Mouse (Mus musculus) MEL (cell line): ENCODE data around the gene Mmrn1. TPM values are rescaled to one million over a fixed set of nuclear protein-coding genes. Genes with fewer than 3 reads are reported as not detected.

Experiments
- DNase-seq: peaks from one replicate; pipeline ENCODE4 v3.0.0; 2011; ENCODE audit warnings: low read depth, low spot score
- H3K27ac ChIP-seq: 2 replicates; pipeline ENCODE4 v1.5.1; 2012; ENCODE audit warnings: low read depth, mild to moderate bottlenecking, control low read depth, low read length, moderate library complexity; ENCODE audit not compliant: control insufficient read depth
- H3K27me3 ChIP-seq, 2 experiments: fragments of 150-350 bp in 1 of 2; sonication (generic) in 1 of 2; 2 replicates each; pipeline ENCODE4 v1.6.1; 2012; ENCODE audit warnings: low read length in 2 of 2, mild to moderate bottlenecking in 2 of 2, improper control_type of control experiment in 1 of 2, moderate library complexity in 1 of 2; ENCODE audit not compliant: insufficient read depth in 2 of 2, control insufficient read depth in 1 of 2
- H3K36me3 ChIP-seq, 2 experiments: 2 replicates each; pipeline ENCODE4 v1.6.1; 2012 to 2014; ENCODE audit warnings: low read length in 2 of 2, improper control_type of control experiment in 1 of 2, inconsistent platforms in 1 of 2, mild to moderate bottlenecking in 1 of 2; ENCODE audit not compliant: insufficient read depth in 2 of 2, control insufficient read depth in 1 of 2
- H3K4me1 ChIP-seq, 2 experiments: fragments of 150-350 bp in 1 of 2; sonication (generic) in 1 of 2; 2 replicates each; pipeline ENCODE4 v1.6.1; 2012; ENCODE audit warnings: low read length in 2 of 2, improper control_type of control experiment in 1 of 2, mild to moderate bottlenecking in 1 of 2; ENCODE audit not compliant: insufficient read depth in 2 of 2, control insufficient read depth in 1 of 2
- H3K4me3 ChIP-seq, 2 experiments: fragments of 150-350 bp in 1 of 2; sonication (generic) in 1 of 2; 2 replicates each; pipeline ENCODE4 v1.5.1; 2012; ENCODE audit warnings: low read depth in 2 of 2, low read length in 2 of 2, mild to moderate bottlenecking in 2 of 2, moderate library complexity in 2 of 2, control low read depth in 1 of 2, improper control_type of control experiment in 1 of 2; ENCODE audit not compliant: control insufficient read depth in 1 of 2, insufficient read depth in 1 of 2
- H3K79me2 ChIP-seq: 2 replicates; pipeline ENCODE4 v1.6.1; 2012; ENCODE audit warnings: mild to moderate bottlenecking, low read length, moderate library complexity; ENCODE audit not compliant: control insufficient read depth, poor library complexity, insufficient read depth
- H3K9ac ChIP-seq: 2 replicates; pipeline ENCODE4 v1.6.1; 2012; ENCODE audit warnings: low read depth, mild to moderate bottlenecking, control low read depth, low read length, moderate library complexity; ENCODE audit not compliant: control insufficient read depth, poor library complexity, severe bottlenecking
- H3K9me3 ChIP-seq: fragments of 150-350 bp; sonication (generic); replicated peaks from 2 replicates; pipeline ENCODE4 v1.6.1; 2012; ENCODE audit warnings: mild to moderate bottlenecking, low read length, improper control_type of control experiment, moderate library complexity; ENCODE audit not compliant: insufficient read depth
- BHLHE40 ChIP-seq: IDR thresholded peaks from 2 replicates; pipeline ENCODE4 v1.6.1; 2012; ENCODE audit warnings: low read depth, mild to moderate bottlenecking, inconsistent platforms, low read length, improper control_type of control experiment, borderline replicate concordance
- CHD2 ChIP-seq: IDR thresholded peaks from 2 replicates; pipeline ENCODE4 v1.6.1; 2011; ENCODE audit warnings: low read length, improper control_type of control experiment
- CTCF ChIP-seq, 3 experiments: IDR thresholded peaks in 2 of 3; conservative IDR thresholded peaks in 1 of 3; 2 replicates each; pipeline ENCODE4 v1.5.1; 2011 to 2012; ENCODE audit warnings: low read length in 3 of 3, low read depth in 2 of 3, mild to moderate bottlenecking in 2 of 3, improper control_type of control experiment in 1 of 3, inconsistent platforms in 1 of 3, mixed read lengths in 1 of 3, moderate library complexity in 1 of 3; ENCODE audit not compliant: control insufficient read depth in 1 of 3, insufficient read depth in 1 of 3, poor library complexity in 1 of 3, severe bottlenecking in 1 of 3
- E2F4 ChIP-seq: IDR thresholded peaks from 2 replicates; pipeline ENCODE4 v1.6.1; 2011; ENCODE audit warnings: low read depth, low read length, improper control_type of control experiment, borderline replicate concordance
- ETS1 ChIP-seq: IDR thresholded peaks from 2 replicates; pipeline ENCODE4 v1.6.1; 2012; ENCODE audit warnings: low read depth, mild to moderate bottlenecking, inconsistent platforms, low read length, improper control_type of control experiment, moderate library complexity
- GABPA ChIP-seq: IDR thresholded peaks from 2 replicates; pipeline ENCODE4 v1.6.1; 2012; ENCODE audit warnings: low read depth, mild to moderate bottlenecking, inconsistent platforms, low read length, improper control_type of control experiment, moderate library complexity
- GATA1 ChIP-seq: IDR thresholded peaks from 2 replicates; pipeline ENCODE4 v1.6.1; 2011; ENCODE audit warnings: low read depth, low read length, improper control_type of control experiment
- HCFC1 ChIP-seq: IDR thresholded peaks from 2 replicates; pipeline ENCODE4 v1.6.1; 2012; ENCODE audit warnings: low read depth, mild to moderate bottlenecking, inconsistent platforms, low read length, improper control_type of control experiment, moderate library complexity
- KAT2A ChIP-seq: conservative IDR thresholded peaks from 2 replicates; pipeline ENCODE4 v1.6.1; 2012; ENCODE audit warnings: low read depth, low read length, improper control_type of control experiment, inconsistent platforms
- MAZ ChIP-seq: IDR thresholded peaks from 2 replicates; pipeline ENCODE4 v1.6.1; 2012; ENCODE audit warnings: low read depth, mild to moderate bottlenecking, inconsistent platforms, low read length, improper control_type of control experiment
- MEF2A ChIP-seq: IDR thresholded peaks from 2 replicates; pipeline ENCODE4 v1.6.1; 2014; ENCODE audit warnings: low read depth, mild to moderate bottlenecking, inconsistent platforms, low read length, improper control_type of control experiment; ENCODE audit not compliant: poor library complexity, insufficient replicate concordance, severe bottlenecking; ENCODE audit errors: extremely low read depth
- MXI1 ChIP-seq: IDR thresholded peaks from 2 replicates; pipeline ENCODE4 v1.6.1; 2011; ENCODE audit warnings: mild to moderate bottlenecking, low read depth, low read length, improper control_type of control experiment
- MYB ChIP-seq: IDR thresholded peaks from 2 replicates; pipeline ENCODE4 v1.6.1; 2011; ENCODE audit warnings: mild to moderate bottlenecking, low read depth, low read length, improper control_type of control experiment
- MYC ChIP-seq: IDR thresholded peaks from 2 replicates; pipeline ENCODE4 v1.6.1; 2011; ENCODE audit warnings: low read depth, mild to moderate bottlenecking, low read length, improper control_type of control experiment, moderate library complexity
- NELFE ChIP-seq: IDR thresholded peaks from 2 replicates; pipeline ENCODE4 v1.6.1; 2011; ENCODE audit warnings: low read depth, low read length, improper control_type of control experiment
- NRF1 ChIP-seq: IDR thresholded peaks from 2 replicates; pipeline ENCODE4 v1.6.1; 2014; ENCODE audit warnings: low read depth, mild to moderate bottlenecking, inconsistent platforms, low read length, improper control_type of control experiment, moderate library complexity; ENCODE audit not compliant: poor library complexity, insufficient read depth, severe bottlenecking
- POLR2A ChIP-seq, 2 experiments: IDR thresholded peaks; 2 replicates each; pipeline ENCODE4 v1.6.1; 2011 to 2012; ENCODE audit warnings: low read length in 2 of 2, mild to moderate bottlenecking in 2 of 2, control low read depth in 1 of 2, improper control_type of control experiment in 1 of 2, low read depth in 1 of 2, moderate library complexity in 1 of 2; ENCODE audit not compliant: control insufficient read depth in 1 of 2, insufficient read depth in 1 of 2, poor library complexity in 1 of 2
- POLR2AphosphoS2 ChIP-seq: IDR thresholded peaks from 2 replicates; pipeline ENCODE4 v1.6.1; 2011; ENCODE audit warnings: low read length, improper control_type of control experiment
- POLR2AphosphoS5 ChIP-seq: IDR thresholded peaks from 2 replicates; pipeline ENCODE4 v1.6.1; 2012; ENCODE audit warnings: low read depth, borderline replicate concordance, mild to moderate bottlenecking, inconsistent platforms, low read length, moderate library complexity, mixed read lengths
- RAD21 ChIP-seq: IDR thresholded peaks from 2 replicates; pipeline ENCODE4 v1.6.1; 2011; ENCODE audit warnings: mild to moderate bottlenecking, low read depth, low read length, improper control_type of control experiment
- SIN3A ChIP-seq: IDR thresholded peaks from 2 replicates; pipeline ENCODE4 v1.6.1; 2012; ENCODE audit warnings: low read length, improper control_type of control experiment, inconsistent platforms
- SMC3 ChIP-seq: IDR thresholded peaks from 2 replicates; pipeline ENCODE4 v1.6.1; 2011; ENCODE audit warnings: low read depth, low read length, improper control_type of control experiment
- TBP ChIP-seq: IDR thresholded peaks from 2 replicates; pipeline ENCODE4 v1.8.0; 2011; ENCODE audit warnings: low read depth, low read length, improper control_type of control experiment
- TCF12 ChIP-seq: IDR thresholded peaks from 2 replicates; pipeline ENCODE4 v1.6.1; 2014; ENCODE audit warnings: low read depth, mild to moderate bottlenecking, inconsistent platforms, low read length, improper control_type of control experiment, moderate library complexity
- UBTF ChIP-seq: IDR thresholded peaks from 2 replicates; pipeline ENCODE4 v1.6.1; 2012; ENCODE audit warnings: low read depth, mild to moderate bottlenecking, inconsistent platforms, low read length, improper control_type of control experiment, moderate library complexity, borderline replicate concordance; ENCODE audit not compliant: insufficient read depth
- USF1 ChIP-seq: IDR thresholded peaks from 2 replicates; pipeline ENCODE4 v1.6.1; 2014; ENCODE audit warnings: low read depth, mild to moderate bottlenecking, inconsistent platforms, low read length, improper control_type of control experiment, moderate library complexity
- USF2 ChIP-seq, 2 experiments: IDR thresholded peaks; 2 replicates each; pipeline ENCODE4 v1.6.1; 2011 to 2012; ENCODE audit warnings: improper control_type of control experiment in 2 of 2, low read length in 2 of 2, borderline replicate concordance in 1 of 2, inconsistent platforms in 1 of 2, low read depth in 1 of 2, mild to moderate bottlenecking in 1 of 2; ENCODE audit not compliant: insufficient read depth in 1 of 2
- ZMIZ1 ChIP-seq: IDR thresholded peaks from 2 replicates; pipeline ENCODE4 v1.6.1; 2012; ENCODE audit warnings: low read depth, mild to moderate bottlenecking, inconsistent platforms, low read length, improper control_type of control experiment, moderate library complexity
- ZNF384 ChIP-seq: IDR thresholded peaks from 2 replicates; pipeline ENCODE4 v1.6.1; 2012; ENCODE audit warnings: low read depth, mild to moderate bottlenecking, inconsistent platforms, low read length, improper control_type of control experiment
- polyA plus RNA-seq, 2 experiments: library from polyadenylated mRNA; stranded (reverse) in 1 of 2; unstranded in 1 of 2; fragments of >175 nt in 1 of 2; fragments of >200 nt in 1 of 2; gene quantifications; 2 replicates each; pipeline versions ENCODE4 v1.2.1 to v1.2.4; 2012; ENCODE audit warnings: low replicate concordance in 2 of 2, low read depth in 1 of 2; ENCODE audit not compliant: insufficient read length in 2 of 2, insufficient read depth in 1 of 2, missing spikeins in 1 of 2
- total RNA-seq: library from RNA; depleted of rRNA; stranded (reverse); fragments of 300-350 nt; gene quantifications from 2 replicates; pipeline ENCODE4 v1.2.3, GENCODE M21; 2012

The Mmrn1 gene
- total and polyA plus RNA-seq, 3 experiments, result not detected

GRCm38 (mm10) chr6:61013780-61014179 is 89.0 kb downstream of the Mmrn1 start (continued):
- no peak for TF ChIP-seq NRF1

- Histone ChIP-seq H3K4me1 (no peaks in the 10 kb centered on the region), H3K79me2 (no peaks in the 10 kb centered on the region), H3K27ac (no peak overlapping the region), H3K9ac (no peak overlapping the region), H3K27me3 (no peaks in the 10 kb centered on the region), H3K4me3 (no peak overlapping the region), H3K36me3 (no peaks in the 10 kb centered on the region), H3K9me3 (no peaks in the 10 kb centered on the region)
- no peak for TF ChIP-seq TBP
- TF ChIP-seq SIN3A, result no peak
- TF ChIP-seq ZMIZ1, result no peak
- TF ChIP-seq BHLHE40, result no peak
- no peak for TF ChIP-seq ETS1
- TF ChIP-seq MYB, result no peak
- no peak for TF ChIP-seq MEF2A
- no peak for TF ChIP-seq KAT2A
- no peak for TF ChIP-seq TCF12
- no peak for TF ChIP-seq NELFE
- no peak for TF ChIP-seq GABPA
- no peak for TF ChIP-seq MYC
- TF ChIP-seq UBTF, result no peak
- no peak for TF ChIP-seq MXI1
- TF ChIP-seq SMC3, result no peak
- no peak for TF ChIP-seq USF2 (IDR thresholded peaks at IDR 0.05; ENCODE audit: borderline replicate concordance in 1 of 2, insufficient read depth in 1 of 2, low read depth in 1 of 2, low read length in 2 of 2)
- TF ChIP-seq MAZ, result no peak
- no peak for TF ChIP-seq CHD2
- no peak for TF ChIP-seq POLR2AphosphoS2
- DNase-seq, result no peak
Observed at GRCm38 (mm10) chr6:61019689-61020088, 94.9 kb downstream of the Mmrn1 start.

GRCm38 (mm10) chr6:61020995-61021394 is 96.2 kb downstream of the Mmrn1 start:
- Histone ChIP-seq H3K4me1 (no peaks in the 10 kb centered on the region), H3K27ac (no peak overlapping the region)
- TF ChIP-seq CTCF (IDR thresholded peaks at IDR 0.05 in 2 of 3, conservative IDR thresholded peaks at IDR 0.05 in 1 of 3; ENCODE audit: control insufficient read depth in 1 of 3, insufficient read depth in 1 of 3, low read depth in 2 of 3, low read length in 3 of 3, poor library complexity in 1 of 3, severe bottlenecking in 1 of 3) (no peak), E2F4 (no peak), POLR2AphosphoS2 (no peak), POLR2A (IDR thresholded peaks at IDR 0.05; ENCODE audit: control insufficient read depth in 1 of 2, insufficient read depth in 1 of 2, low read depth in 1 of 2, low read length in 2 of 2, poor library complexity in 1 of 2) (no peak), ZMIZ1 (no peak), POLR2AphosphoS5 (no peak), ETS1 (no peak), MYB (no peak), MAZ (no peak), MEF2A (no peak), GATA1 (no peak), HCFC1 (no peak), UBTF (no peak), TCF12 (no peak), GABPA (no peak), TBP (no peak), ZNF384 (no peak), BHLHE40 (no peak), RAD21 (no peak), USF1 (no peak)
- TF ChIP-seq, all 39 proteins: peak for 0
- no peak for DNase-seq
- Histone ChIP-seq H3K9ac (no peak overlapping the region), H3K36me3 (no peaks in the 10 kb centered on the region), H3K4me3 (no peak overlapping the region), H3K27me3 (no peaks in the 10 kb centered on the region), H3K79me2 (no peaks in the 10 kb centered on the region), H3K9me3 (no peaks in the 10 kb centered on the region)
